Mouse (Mus musculus) MEL (cell line): ENCODE results near the gene Atp8a1. TPM values are rescaled to one million over a fixed set of nuclear protein-coding genes. Genes with fewer than 3 reads are reported as not detected.

Source experiments
- DNase-seq: peaks from one replicate; pipeline ENCODE4 v3.0.0; 2011; ENCODE audit warnings: low read depth, low spot score
- H3K27ac ChIP-seq: 2 replicates; pipeline ENCODE4 v1.5.1; 2012; ENCODE audit warnings: low read depth, mild to moderate bottlenecking, control low read depth, low read length, moderate library complexity; ENCODE audit not compliant: control insufficient read depth
- H3K27me3 ChIP-seq, 2 experiments: fragments of 150-350 bp in 1 of 2; sonication (generic) in 1 of 2; 2 replicates each; pipeline ENCODE4 v1.6.1; 2012; ENCODE audit warnings: low read length in 2 of 2, mild to moderate bottlenecking in 2 of 2, improper control_type of control experiment in 1 of 2, moderate library complexity in 1 of 2; ENCODE audit not compliant: insufficient read depth in 2 of 2, control insufficient read depth in 1 of 2
- H3K36me3 ChIP-seq, 2 experiments: 2 replicates each; pipeline ENCODE4 v1.6.1; 2012 to 2014; ENCODE audit warnings: low read length in 2 of 2, improper control_type of control experiment in 1 of 2, inconsistent platforms in 1 of 2, mild to moderate bottlenecking in 1 of 2; ENCODE audit not compliant: insufficient read depth in 2 of 2, control insufficient read depth in 1 of 2
- H3K4me1 ChIP-seq, 2 experiments: fragments of 150-350 bp in 1 of 2; sonication (generic) in 1 of 2; 2 replicates each; pipeline ENCODE4 v1.6.1; 2012; ENCODE audit warnings: low read length in 2 of 2, improper control_type of control experiment in 1 of 2, mild to moderate bottlenecking in 1 of 2; ENCODE audit not compliant: insufficient read depth in 2 of 2, control insufficient read depth in 1 of 2
- H3K4me3 ChIP-seq, 2 experiments: fragments of 150-350 bp in 1 of 2; sonication (generic) in 1 of 2; 2 replicates each; pipeline ENCODE4 v1.5.1; 2012; ENCODE audit warnings: low read depth in 2 of 2, low read length in 2 of 2, mild to moderate bottlenecking in 2 of 2, moderate library complexity in 2 of 2, control low read depth in 1 of 2, improper control_type of control experiment in 1 of 2; ENCODE audit not compliant: control insufficient read depth in 1 of 2, insufficient read depth in 1 of 2
- H3K79me2 ChIP-seq: 2 replicates; pipeline ENCODE4 v1.6.1; 2012; ENCODE audit warnings: mild to moderate bottlenecking, low read length, moderate library complexity; ENCODE audit not compliant: control insufficient read depth, poor library complexity, insufficient read depth
- H3K9ac ChIP-seq: 2 replicates; pipeline ENCODE4 v1.6.1; 2012; ENCODE audit warnings: low read depth, mild to moderate bottlenecking, control low read depth, low read length, moderate library complexity; ENCODE audit not compliant: control insufficient read depth, poor library complexity, severe bottlenecking
- H3K9me3 ChIP-seq: fragments of 150-350 bp; sonication (generic); replicated peaks from 2 replicates; pipeline ENCODE4 v1.6.1; 2012; ENCODE audit warnings: mild to moderate bottlenecking, low read length, improper control_type of control experiment, moderate library complexity; ENCODE audit not compliant: insufficient read depth
- CHD1 ChIP-seq: IDR thresholded peaks from 2 replicates; pipeline ENCODE4 v1.6.1; 2012; ENCODE audit warnings: low read depth, mild to moderate bottlenecking, inconsistent platforms, low read length, improper control_type of control experiment
- CHD2 ChIP-seq: IDR thresholded peaks from 2 replicates; pipeline ENCODE4 v1.6.1; 2011; ENCODE audit warnings: low read length, improper control_type of control experiment
- CTCF ChIP-seq, 3 experiments: IDR thresholded peaks in 2 of 3; conservative IDR thresholded peaks in 1 of 3; 2 replicates each; pipeline ENCODE4 v1.5.1; 2011 to 2012; ENCODE audit warnings: low read length in 3 of 3, low read depth in 2 of 3, mild to moderate bottlenecking in 2 of 3, improper control_type of control experiment in 1 of 3, inconsistent platforms in 1 of 3, mixed read lengths in 1 of 3, moderate library complexity in 1 of 3; ENCODE audit not compliant: control insufficient read depth in 1 of 3, insufficient read depth in 1 of 3, poor library complexity in 1 of 3, severe bottlenecking in 1 of 3
- ELF1 ChIP-seq: IDR thresholded peaks from 2 replicates; pipeline ENCODE4 v1.6.1; 2014; ENCODE audit warnings: low read depth, mild to moderate bottlenecking, inconsistent platforms, low read length, improper control_type of control experiment, moderate library complexity
- GABPA ChIP-seq: IDR thresholded peaks from 2 replicates; pipeline ENCODE4 v1.6.1; 2012; ENCODE audit warnings: low read depth, mild to moderate bottlenecking, inconsistent platforms, low read length, improper control_type of control experiment, moderate library complexity
- HCFC1 ChIP-seq: IDR thresholded peaks from 2 replicates; pipeline ENCODE4 v1.6.1; 2012; ENCODE audit warnings: low read depth, mild to moderate bottlenecking, inconsistent platforms, low read length, improper control_type of control experiment, moderate library complexity
- KAT2A ChIP-seq: conservative IDR thresholded peaks from 2 replicates; pipeline ENCODE4 v1.6.1; 2012; ENCODE audit warnings: low read depth, low read length, improper control_type of control experiment, inconsistent platforms
- MAFK ChIP-seq: IDR thresholded peaks from 2 replicates; pipeline ENCODE4 v1.6.1; 2011; ENCODE audit warnings: low read depth, mild to moderate bottlenecking, low read length, improper control_type of control experiment, borderline replicate concordance
- MEF2A ChIP-seq: IDR thresholded peaks from 2 replicates; pipeline ENCODE4 v1.6.1; 2014; ENCODE audit warnings: low read depth, mild to moderate bottlenecking, inconsistent platforms, low read length, improper control_type of control experiment; ENCODE audit not compliant: poor library complexity, insufficient replicate concordance, severe bottlenecking; ENCODE audit errors: extremely low read depth
- MYC ChIP-seq: IDR thresholded peaks from 2 replicates; pipeline ENCODE4 v1.6.1; 2011; ENCODE audit warnings: low read depth, mild to moderate bottlenecking, low read length, improper control_type of control experiment, moderate library complexity
- NELFE ChIP-seq: IDR thresholded peaks from 2 replicates; pipeline ENCODE4 v1.6.1; 2011; ENCODE audit warnings: low read depth, low read length, improper control_type of control experiment
- POLR2A ChIP-seq, 2 experiments: IDR thresholded peaks; 2 replicates each; pipeline ENCODE4 v1.6.1; 2011 to 2012; ENCODE audit warnings: low read length in 2 of 2, mild to moderate bottlenecking in 2 of 2, control low read depth in 1 of 2, improper control_type of control experiment in 1 of 2, low read depth in 1 of 2, moderate library complexity in 1 of 2; ENCODE audit not compliant: control insufficient read depth in 1 of 2, insufficient read depth in 1 of 2, poor library complexity in 1 of 2
- POLR2AphosphoS2 ChIP-seq: IDR thresholded peaks from 2 replicates; pipeline ENCODE4 v1.6.1; 2011; ENCODE audit warnings: low read length, improper control_type of control experiment
- POLR2AphosphoS5 ChIP-seq: IDR thresholded peaks from 2 replicates; pipeline ENCODE4 v1.6.1; 2012; ENCODE audit warnings: low read depth, borderline replicate concordance, mild to moderate bottlenecking, inconsistent platforms, low read length, moderate library complexity, mixed read lengths
- RAD21 ChIP-seq: IDR thresholded peaks from 2 replicates; pipeline ENCODE4 v1.6.1; 2011; ENCODE audit warnings: mild to moderate bottlenecking, low read depth, low read length, improper control_type of control experiment
- RCOR1 ChIP-seq: IDR thresholded peaks from 2 replicates; pipeline ENCODE4 v1.6.1; 2012; ENCODE audit warnings: low read depth, mild to moderate bottlenecking, inconsistent platforms, low read length, improper control_type of control experiment
- SIN3A ChIP-seq: IDR thresholded peaks from 2 replicates; pipeline ENCODE4 v1.6.1; 2012; ENCODE audit warnings: low read length, improper control_type of control experiment, inconsistent platforms
- SMC3 ChIP-seq: IDR thresholded peaks from 2 replicates; pipeline ENCODE4 v1.6.1; 2011; ENCODE audit warnings: low read depth, low read length, improper control_type of control experiment
- TAL1 ChIP-seq: IDR thresholded peaks from 2 replicates; pipeline ENCODE4 v1.6.1; 2012; ENCODE audit warnings: mild to moderate bottlenecking, inconsistent platforms, low read length, moderate library complexity, mixed read lengths
- TBP ChIP-seq: IDR thresholded peaks from 2 replicates; pipeline ENCODE4 v1.8.0; 2011; ENCODE audit warnings: low read depth, low read length, improper control_type of control experiment
- TCF12 ChIP-seq: IDR thresholded peaks from 2 replicates; pipeline ENCODE4 v1.6.1; 2014; ENCODE audit warnings: low read depth, mild to moderate bottlenecking, inconsistent platforms, low read length, improper control_type of control experiment, moderate library complexity
- UBTF ChIP-seq: IDR thresholded peaks from 2 replicates; pipeline ENCODE4 v1.6.1; 2012; ENCODE audit warnings: low read depth, mild to moderate bottlenecking, inconsistent platforms, low read length, improper control_type of control experiment, moderate library complexity, borderline replicate concordance; ENCODE audit not compliant: insufficient read depth
- USF1 ChIP-seq: IDR thresholded peaks from 2 replicates; pipeline ENCODE4 v1.6.1; 2014; ENCODE audit warnings: low read depth, mild to moderate bottlenecking, inconsistent platforms, low read length, improper control_type of control experiment, moderate library complexity
- ZMIZ1 ChIP-seq: IDR thresholded peaks from 2 replicates; pipeline ENCODE4 v1.6.1; 2012; ENCODE audit warnings: low read depth, mild to moderate bottlenecking, inconsistent platforms, low read length, improper control_type of control experiment, moderate library complexity
- polyA plus RNA-seq, 2 experiments: library from polyadenylated mRNA; stranded (reverse) in 1 of 2; unstranded in 1 of 2; fragments of >175 nt in 1 of 2; fragments of >200 nt in 1 of 2; gene quantifications; 2 replicates each; pipeline versions ENCODE4 v1.2.1 to v1.2.4; 2012; ENCODE audit warnings: low replicate concordance in 2 of 2, low read depth in 1 of 2; ENCODE audit not compliant: insufficient read length in 2 of 2, insufficient read depth in 1 of 2, missing spikeins in 1 of 2
- total RNA-seq: library from RNA; depleted of rRNA; stranded (reverse); fragments of 300-350 nt; gene quantifications from 2 replicates; pipeline ENCODE4 v1.2.3, GENCODE M21; 2012

Atp8a1 gene
- total and polyA plus RNA-seq, 3 experiments: 18.2 to 22.1 TPM; not detected in 1

DNA sequence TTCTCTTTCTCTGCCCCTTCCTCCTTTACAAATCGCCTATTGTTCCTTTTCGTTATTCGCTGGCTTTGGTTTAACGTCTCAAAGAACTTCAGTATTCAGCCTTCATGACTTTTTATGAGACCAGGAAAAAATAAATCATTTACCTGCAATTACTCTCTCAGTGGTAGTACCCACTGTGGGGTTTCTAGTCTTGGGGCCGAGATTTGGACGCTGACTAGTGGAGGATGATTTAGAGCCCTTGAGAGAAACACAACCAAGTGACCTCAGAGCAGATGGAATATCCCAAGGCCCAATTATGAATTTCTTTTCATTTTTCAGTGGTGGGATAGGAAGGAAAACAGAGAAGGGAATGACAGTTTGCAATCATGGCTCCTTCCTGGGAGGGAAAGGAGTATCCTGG, 114.1 kb downstream of the Atp8a1 start:
- Histone ChIP-seq H3K36me3 (peaks cover 0 to 6% of the 10 kb centered on the region in 2 experiments; a peak in 2 of 4 replicates), H3K27ac (no peak overlapping the region), H3K79me2 (no peaks in the 10 kb centered on the region), H3K4me1 (no peaks in the 10 kb centered on the region), H3K9ac (no peak overlapping the region), H3K9me3 (no peaks in the 10 kb centered on the region), H3K27me3 (no peaks in the 10 kb centered on the region), H3K4me3 (no peak overlapping the region)
- no peak for DNase-seq
- no peak for TF ChIP-seq MAFK
- no peak for TF ChIP-seq RCOR1
- TF ChIP-seq HCFC1: no peak

DNA sequence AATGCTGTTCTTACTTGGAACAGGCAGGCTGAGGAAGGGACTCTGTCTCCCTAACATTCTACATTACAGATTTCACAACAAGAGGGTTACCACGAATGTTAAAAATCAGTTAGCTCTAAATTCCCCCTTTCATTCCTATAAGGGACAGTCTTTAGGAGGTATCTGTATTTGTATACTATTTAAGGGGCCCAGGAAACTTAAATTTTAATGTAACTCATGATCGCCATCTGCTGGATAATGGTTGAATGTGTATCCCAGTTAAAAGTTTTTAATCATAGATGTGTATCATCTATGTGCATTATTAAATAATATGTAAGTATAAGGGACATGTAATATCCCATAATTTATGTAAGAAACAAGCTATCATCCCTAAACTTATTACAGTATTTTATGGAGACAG, 119.5 kb downstream of the Atp8a1 start:
- no peaks in the 10 kb centered on the region for H3K79me2 ChIP-seq
- no peaks in the 10 kb centered on the region for H3K9me3 ChIP-seq
- TF ChIP-seq ELF1: no peak
- TF ChIP-seq RAD21: peak; percentile 39
- no peak for TF ChIP-seq CHD1
- peak; percentile 57 for TF ChIP-seq SMC3
- TF ChIP-seq CTCF (IDR thresholded peaks at IDR 0.05 in 2 of 3, conservative IDR thresholded peaks at IDR 0.05 in 1 of 3; ENCODE audit: control insufficient read depth in 1 of 3, insufficient read depth in 1 of 3, low read depth in 2 of 3, low read length in 3 of 3, poor library complexity in 1 of 3, severe bottlenecking in 1 of 3): peak in 1 of 3 experiments; percentile 50; a peak in 3 of 6 replicates
- peak; percentile 47 for DNase-seq
- H3K27ac ChIP-seq: no peak overlapping the region
- H3K4me3 ChIP-seq: no peak overlapping the region
- no peaks in the 10 kb centered on the region for H3K4me1 ChIP-seq
- no peak overlapping the region for H3K9ac ChIP-seq
- peaks cover 0 to 4% of the 10 kb centered on the region in 2 experiments; a peak in 1 of 4 replicates for H3K36me3 ChIP-seq
- H3K27me3 ChIP-seq: no peaks in the 10 kb centered on the region

DNA sequence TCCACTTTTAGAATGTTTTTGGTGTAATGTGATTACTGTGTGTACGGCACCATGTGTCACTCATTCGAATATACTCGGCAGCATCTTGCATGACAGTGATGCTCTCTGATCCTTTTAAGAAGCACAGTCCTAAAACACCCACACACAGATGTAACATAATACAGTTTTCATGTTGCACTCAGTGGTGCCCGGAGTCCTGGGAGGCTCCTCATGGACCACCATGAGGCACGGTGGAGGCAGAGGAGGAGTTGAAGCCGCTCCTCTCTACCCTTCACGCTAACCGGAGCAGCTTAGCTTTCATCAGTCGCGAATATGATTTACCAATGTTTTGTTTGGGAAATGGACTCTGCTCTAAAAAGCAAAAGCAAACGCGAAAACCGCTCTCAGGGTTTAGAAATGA, 120.4 kb downstream of the Atp8a1 start:
- H3K36me3 ChIP-seq: peaks cover 0 to 6% of the 10 kb centered on the region in 2 experiments; a peak in 1 of 4 replicates
- no peaks in the 10 kb centered on the region for H3K4me1 ChIP-seq
- no peaks in the 10 kb centered on the region for H3K27me3 ChIP-seq
- no peaks in the 10 kb centered on the region for H3K9me3 ChIP-seq
- H3K9ac ChIP-seq: no peak overlapping the region
- H3K4me3 ChIP-seq: no peak overlapping the region
- no peak overlapping the region for H3K27ac ChIP-seq
- no peak for DNase-seq
- H3K79me2 ChIP-seq: no peaks in the 10 kb centered on the region
- TF ChIP-seq POLR2A (IDR thresholded peaks at IDR 0.05; ENCODE audit: control insufficient read depth in 1 of 2, insufficient read depth in 1 of 2, low read depth in 1 of 2, low read length in 2 of 2, poor library complexity in 1 of 2): no peak
- no peak for TF ChIP-seq CHD1
- no peak for TF ChIP-seq UBTF
- no peak for TF ChIP-seq MYC
- TF ChIP-seq SIN3A: no peak
- no peak for TF ChIP-seq MEF2A
- no peak for TF ChIP-seq ZMIZ1
- no peak for TF ChIP-seq POLR2AphosphoS2
- TF ChIP-seq CHD2: no peak
- TF ChIP-seq NELFE: no peak
- no peak for TF ChIP-seq USF1
- TF ChIP-seq KAT2A: no peak
- no peak for TF ChIP-seq GABPA
- TF ChIP-seq TBP: no peak
- no peak for TF ChIP-seq POLR2AphosphoS5
- no peak for TF ChIP-seq TCF12
- no peak for TF ChIP-seq TAL1
